Mouse (Mus musculus) liver, postnatal 0 days (tissue): ENCODE data around the gene Tmem132c. TPM values are rescaled to one million over a fixed set of nuclear protein-coding genes. Genes with fewer than 3 reads are reported as not detected.

Source experiments
- ATAC-seq: fragments of 200-750 bp; cut with Nextera tagmentation; 2 replicates; pipeline ENCODE4 v1.8.0; 2017; ENCODE audit warnings: mild to moderate bottlenecking, moderate library complexity
- DNase-seq: peaks from one replicate; pipeline ENCODE4 v3.0.0-alpha.2; 2016
- H3K27ac ChIP-seq: fragments of 300-500 bp; sonication (generic); 2 replicates; pipeline ENCODE4 v1.5.1; 2014; ENCODE audit warnings: antibody characterized with exemption, moderate library complexity, mild to moderate bottlenecking, low read depth
- H3K27me3 ChIP-seq: fragments of 300-500 bp; sonication (generic); 2 replicates; pipeline ENCODE4 v1.6.1; 2014; ENCODE audit warnings: low read length, control low read depth, mixed read lengths; ENCODE audit not compliant: insufficient read depth
- H3K36me3 ChIP-seq: fragments of 300-500 bp; sonication (generic); replicated peaks from 2 replicates; pipeline ENCODE4 v1.6.1; 2014; ENCODE audit warnings: mild to moderate bottlenecking, control low read depth, low read length, moderate library complexity, mixed read lengths; ENCODE audit not compliant: insufficient read depth
- H3K4me1 ChIP-seq: fragments of 300-500 bp; sonication (generic); 2 replicates; pipeline ENCODE4 v1.6.1; 2014; ENCODE audit warnings: antibody characterized with exemption, mild to moderate bottlenecking, control low read depth; ENCODE audit not compliant: insufficient read depth
- H3K4me2 ChIP-seq: fragments of 300-500 bp; sonication (generic); 2 replicates; pipeline ENCODE4 v1.6.1; 2014; ENCODE audit warnings: low read depth, mild to moderate bottlenecking, low read length, moderate library complexity, mixed read lengths
- H3K4me3 ChIP-seq: fragments of 300-500 bp; sonication (generic); 2 replicates; pipeline ENCODE4 v1.5.1; 2014; ENCODE audit warnings: low read depth, low read length
- H3K9ac ChIP-seq: fragments of 300-500 bp; sonication (generic); replicated peaks from 2 replicates; pipeline ENCODE4 v1.6.1; 2014; ENCODE audit warnings: mild to moderate bottlenecking, moderate library complexity
- H3K9me3 ChIP-seq: fragments of 300-500 bp; sonication (generic); 2 replicates; pipeline ENCODE4 v1.6.1; 2016; ENCODE audit warnings: mild to moderate bottlenecking, control low read depth, low read length, mixed read lengths
- CTCF ChIP-seq: sonication (generic); IDR thresholded peaks from 2 replicates; pipeline ENCODE4 v1.5.1; 2016; ENCODE audit warnings: antibody characterized with exemption, low read depth
- EP300 ChIP-seq: IDR thresholded peaks from 2 replicates; pipeline ENCODE4 v1.6.1; 2016; ENCODE audit warnings: antibody characterized with exemption, low read depth, mild to moderate bottlenecking
- WGBS: fragments of 180-500 bp; shearing (Covaris S2); extraction: QIAGEN DNeasy Blood & Tissue Kit; methylation state at CpG from one replicate; pipeline ENCODE4 v1.1.7; 2014; ENCODE audit not compliant: insufficient replicate concordance; 5-methylcytosine and 5-hydroxymethylcytosine counted together
- polyA plus RNA-seq: library from polyadenylated mRNA; unstranded; fragments of >200 nt; fragmentation: Nextera tagmentation; extraction: Ambion mirVana; gene quantifications from 2 replicates; pipeline ENCODE4 v1.2.1, GENCODE M21; 2015

Gene Tmem132c
- polyA plus RNA-seq, 1 experiment from 2014 or later: 0.02 TPM

GRCm38 (mm10) chr5:127344721-127345120 lies 103.1 kb downstream of the Tmem132c start:
- no peaks in the 10 kb centered on the region for H3K9me3 ChIP-seq
- no peak overlapping the region for H3K27ac ChIP-seq
- no peak overlapping the region for H3K4me2 ChIP-seq
- H3K27me3 ChIP-seq: no peaks in the 10 kb centered on the region
- 31% methylated on average over 2 of the region's 2 CpGs for WGBS
- no peak for ATAC-seq
- TF ChIP-seq EP300 (no peak), CTCF (no peak)
- H3K4me3 ChIP-seq: no peak overlapping the region
- H3K4me1 ChIP-seq: no peaks in the 10 kb centered on the region
- no peak for DNase-seq
- no peaks in the 10 kb centered on the region for H3K36me3 ChIP-seq
- H3K9ac ChIP-seq: no peak overlapping the region

GRCm38 (mm10) chr5:127346364-127346763 lies 104.8 kb downstream of the Tmem132c start:
- H3K9me3 ChIP-seq: no peaks in the 10 kb centered on the region
- DNase-seq (no peak), ATAC-seq (no peak)
- TF ChIP-seq EP300 (no peak), CTCF (no peak)
- H3K36me3 ChIP-seq: no peaks in the 10 kb centered on the region
- H3K4me1 ChIP-seq: no peaks in the 10 kb centered on the region
- H3K27ac ChIP-seq: no peak overlapping the region
- H3K4me2 ChIP-seq: no peak overlapping the region
- WGBS: 79% methylated on average over 2 of the region's 2 CpGs
- H3K27me3 ChIP-seq: no peaks in the 10 kb centered on the region
- no peak overlapping the region for H3K4me3 ChIP-seq
- no peak overlapping the region for H3K9ac ChIP-seq

GRCm38 (mm10) chr5:127347053-127347748 lies 105.6 kb downstream of the Tmem132c start:
- no peak for DNase-seq
- no peak for ATAC-seq
- 71% methylated on average over 12 of the region's 12 CpGs for WGBS

GRCm38 (mm10) chr5:127349221-127350065 lies 107.8 kb downstream of the Tmem132c start:
- no peaks in the 10 kb centered on the region for H3K27me3 ChIP-seq
- DNase-seq: no peak
- ATAC-seq: no peak

More at GRCm38 (mm10) chr5:127347053-127347748, 105.6 kb downstream of the Tmem132c start:
- H3K9me3 ChIP-seq: no peaks in the 10 kb centered on the region
- no peak overlapping the region for H3K4me3 ChIP-seq
- TF ChIP-seq CTCF (no peak), EP300 (no peak)
- no peak overlapping the region for H3K4me2 ChIP-seq
- no peak overlapping the region for H3K9ac ChIP-seq
- H3K27me3 ChIP-seq: no peaks in the 10 kb centered on the region
- H3K36me3 ChIP-seq: no peaks in the 10 kb centered on the region
- H3K27ac ChIP-seq: no peak overlapping the region
- no peaks in the 10 kb centered on the region for H3K4me1 ChIP-seq

DNA sequence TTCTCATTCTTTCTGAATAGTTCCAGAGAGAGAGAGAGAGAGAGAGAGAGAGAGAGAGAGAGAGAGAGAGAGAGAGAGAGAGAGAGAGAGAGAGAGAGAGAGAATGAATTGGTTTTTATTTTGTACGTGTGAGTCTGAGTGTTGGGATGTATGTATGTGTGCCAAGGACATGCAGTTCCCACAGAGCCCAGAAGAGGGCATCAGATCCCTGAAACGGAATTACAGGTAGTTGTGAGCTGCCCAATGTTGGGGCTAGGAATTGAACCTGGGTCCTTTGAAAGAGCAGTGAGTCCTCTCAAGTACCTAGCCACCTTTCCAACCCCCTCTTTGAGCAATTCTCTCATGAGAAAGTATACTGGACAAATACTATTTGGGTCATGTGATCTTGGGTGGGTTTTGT lies 111.4 kb downstream of the Tmem132c start:
- no peaks in the 10 kb centered on the region for H3K4me1 ChIP-seq
- H3K4me3 ChIP-seq: no peak overlapping the region
- H3K9ac ChIP-seq: no peak overlapping the region
- ATAC-seq: no peak
- 56% methylated on average over 2 of the region's 2 CpGs for WGBS
- H3K9me3 ChIP-seq: no peaks in the 10 kb centered on the region; the same call in 1 of the 2 replicates
- no peak overlapping the region for H3K27ac ChIP-seq
- DNase-seq: no peak
- TF ChIP-seq CTCF (no peak), EP300 (no peak)
- H3K4me2 ChIP-seq: no peak overlapping the region
- no peaks in the 10 kb centered on the region for H3K27me3 ChIP-seq
- H3K36me3 ChIP-seq: no peaks in the 10 kb centered on the region

More at GRCm38 (mm10) chr5:127349221-127350065, 107.8 kb downstream of the Tmem132c start:
- Histone ChIP-seq H3K9ac (no peak overlapping the region), H3K4me3 (no peak overlapping the region), H3K9me3 (no peaks in the 10 kb centered on the region), H3K27ac (no peak overlapping the region), H3K4me2 (no peak overlapping the region), H3K4me1 (no peaks in the 10 kb centered on the region), H3K36me3 (no peaks in the 10 kb centered on the region)
- TF ChIP-seq CTCF (no peak), EP300 (no peak)
- WGBS: 70% methylated on average over 9 of the region's 9 CpGs

DNA sequence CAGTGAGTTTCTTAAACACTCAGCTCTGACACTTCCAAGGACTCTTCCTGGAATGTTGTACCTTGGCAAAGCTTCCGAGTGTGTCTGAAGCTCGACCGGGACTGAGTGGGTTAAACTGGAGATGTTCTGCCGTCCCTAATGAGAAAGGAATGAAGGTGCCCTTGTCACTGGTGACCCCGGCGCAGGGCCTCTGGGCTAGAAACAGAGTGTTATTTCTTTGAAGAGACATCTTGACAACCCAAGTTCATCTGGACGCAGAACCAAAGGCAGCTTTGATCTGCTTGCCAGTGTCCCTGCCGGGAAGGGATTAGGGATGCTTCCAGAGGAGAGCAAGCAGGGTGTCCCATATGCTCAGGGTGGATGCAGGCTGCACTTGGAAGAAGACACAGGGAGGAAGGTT lies 114.2 kb downstream of the Tmem132c start:
- WGBS: 37% methylated on average over 8 of the region's 8 CpGs
- Histone ChIP-seq H3K36me3 (no peaks in the 10 kb centered on the region), H3K4me2 (no peak overlapping the region), H3K4me3 (no peak overlapping the region), H3K9ac (no peak overlapping the region), H3K4me1 (no peaks in the 10 kb centered on the region), H3K27me3 (no peaks in the 10 kb centered on the region), H3K9me3 (peaks cover 2% of the 10 kb centered on the region; the same call in 1 of the 2 replicates), H3K27ac (no peak overlapping the region)
- DNase-seq (no peak), ATAC-seq (no peak)
- TF ChIP-seq CTCF (no peak), EP300 (no peak)
